Mouse (Mus musculus) embryo, embryonic 10 days (tissue): ENCODE measurements around the gene Magi2.

ENCODE experiments used
- DNase-seq: peaks from one replicate; pipeline ENCODE4 v3.0.0-alpha.2; 2015; ENCODE audit warnings: low spot score

Gene Magi2

DNA sequence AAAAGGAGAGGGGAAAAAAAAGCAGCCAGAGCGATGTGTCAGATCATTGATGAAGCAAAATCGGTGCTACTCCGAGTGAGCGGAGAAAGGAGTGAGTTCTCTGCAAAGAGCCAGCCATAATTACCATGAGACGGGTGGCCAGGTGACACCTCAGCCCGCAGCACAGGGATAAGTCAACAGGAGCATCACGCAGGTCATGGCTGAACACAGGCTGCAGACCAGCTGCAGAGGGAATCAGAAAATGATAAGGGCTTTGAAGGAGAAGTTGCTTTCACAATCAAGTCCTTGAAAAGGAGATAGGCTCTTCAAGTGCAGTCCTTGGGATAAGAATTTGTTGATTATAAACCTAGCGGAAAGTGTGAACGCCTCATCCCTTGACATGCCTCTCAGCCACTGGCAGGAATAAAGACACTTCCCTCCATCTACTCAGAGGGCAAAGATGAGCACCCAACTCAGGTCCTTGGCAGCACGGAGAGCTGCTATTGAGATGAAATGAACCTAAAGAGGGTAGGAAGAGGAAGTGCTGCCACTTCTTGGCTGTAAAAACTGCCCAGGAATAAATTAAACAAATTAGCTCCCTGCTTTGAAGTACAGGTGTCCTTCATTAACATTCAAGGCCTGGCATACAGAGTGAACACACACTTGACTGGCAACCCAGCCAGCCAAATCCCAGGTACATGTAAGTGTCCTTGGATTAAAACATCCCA, 1428.1 kb downstream of the Magi2 start:
- DNase-seq, result no peak

DNA sequence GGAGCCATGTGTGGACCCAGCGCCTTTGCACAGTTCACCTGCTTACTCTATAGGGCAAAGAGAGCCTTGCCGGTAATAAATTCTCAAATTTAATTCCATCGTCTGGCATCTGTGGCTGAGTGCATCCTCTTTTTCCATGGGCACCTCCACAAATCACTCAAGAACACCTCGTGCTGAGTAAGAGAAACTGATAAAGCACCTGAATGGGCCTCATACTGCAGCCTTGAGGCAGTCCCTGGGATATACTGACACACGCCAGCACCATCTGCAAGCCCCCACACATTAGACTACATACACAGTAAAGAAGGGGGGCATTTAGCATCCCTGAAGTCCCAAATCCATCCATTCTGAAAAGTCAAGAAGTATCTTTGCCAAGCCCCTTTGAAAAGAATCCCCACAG, 1430.2 kb downstream of the Magi2 start:
- DNase-seq, result no peak

DNA sequence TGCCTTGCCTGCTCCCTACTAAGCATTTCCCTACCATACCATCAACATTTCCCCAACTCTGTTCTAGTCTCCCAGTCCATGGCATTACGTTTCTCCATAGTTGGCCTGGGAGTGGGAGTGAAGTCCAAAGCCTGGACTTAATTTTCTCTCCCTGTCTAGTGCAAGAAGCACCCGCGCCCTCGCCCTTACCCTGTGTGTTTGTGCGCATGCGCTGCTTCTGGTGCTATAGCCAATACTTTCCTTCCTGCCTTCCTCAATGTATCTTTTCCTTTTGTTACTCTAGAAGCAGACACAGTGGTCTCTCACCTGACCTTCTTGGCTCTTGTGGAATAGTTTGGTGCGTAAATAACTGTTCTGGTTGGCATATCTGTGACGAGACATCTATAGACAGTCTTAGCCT, 1440.8 kb downstream of the Magi2 start:
- no peak for DNase-seq

DNA sequence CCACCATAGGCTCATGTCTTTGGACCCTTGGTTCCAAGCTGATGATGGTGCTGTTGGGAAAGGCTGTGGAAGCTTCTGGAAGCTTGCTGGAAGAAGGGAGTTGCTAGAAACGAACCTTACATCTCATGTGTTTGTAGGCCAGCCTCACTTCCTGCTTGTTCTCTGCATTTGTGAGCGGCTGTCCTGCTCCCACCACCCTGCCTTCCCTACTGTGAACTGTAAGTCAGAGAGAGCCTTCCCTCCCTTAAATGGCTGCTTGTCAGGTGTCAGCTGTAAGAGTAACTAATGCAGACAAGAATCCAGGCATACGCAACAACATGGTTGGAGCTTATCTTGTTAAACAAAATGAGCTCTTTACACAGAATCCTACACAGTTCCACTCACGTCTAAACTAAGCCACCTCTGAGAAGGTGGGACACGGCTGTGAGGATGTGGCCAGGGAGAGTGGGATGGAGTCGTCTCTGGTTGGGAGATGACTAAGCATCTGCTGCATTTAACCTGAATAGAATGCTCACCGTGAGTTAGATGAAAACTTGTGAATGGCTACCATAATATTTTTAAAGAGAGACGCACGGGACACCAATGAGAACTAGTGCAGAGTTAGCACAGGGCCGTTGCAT, 1442.0 kb downstream of the Magi2 start:
- DNase-seq, result no peak

DNA sequence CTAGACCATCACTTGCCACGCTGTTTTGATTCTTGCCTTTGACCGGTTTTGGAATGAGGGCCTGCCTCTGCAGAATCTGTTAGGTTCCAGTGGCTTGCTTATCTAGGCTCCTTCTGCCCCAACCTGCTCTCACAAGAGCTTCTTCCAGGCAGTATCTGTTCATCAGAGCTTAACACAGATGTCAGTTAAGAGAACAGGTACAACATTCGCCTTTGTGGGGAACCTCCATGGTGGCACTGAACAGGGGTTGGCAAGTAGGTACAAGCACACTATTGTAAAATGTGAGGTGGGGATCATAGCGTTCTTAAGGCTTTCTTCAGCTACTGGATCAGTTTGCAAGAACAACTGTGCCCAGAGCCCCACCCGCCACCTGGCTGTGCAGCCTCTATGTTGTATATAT, 1442.6 kb downstream of the Magi2 start:
- no peak for DNase-seq

DNA sequence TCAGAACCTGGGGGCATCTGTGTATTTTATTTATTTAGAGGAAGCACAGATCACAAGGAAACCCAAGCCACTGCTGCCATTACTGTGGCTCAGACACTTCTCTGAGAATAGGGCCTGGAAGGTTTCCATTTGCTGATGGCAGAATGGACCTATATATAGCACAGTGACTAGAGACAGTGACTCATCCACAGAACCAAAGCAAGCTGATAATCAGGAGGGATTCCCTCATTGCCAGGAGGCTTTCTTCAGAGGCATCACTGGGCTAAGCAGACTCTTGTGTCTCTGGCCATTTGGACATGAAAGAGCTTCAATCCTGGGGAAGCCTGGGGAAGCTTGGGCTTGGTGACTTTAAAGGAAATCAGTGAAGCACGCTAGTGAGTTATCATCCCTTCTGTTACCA, 1445.0 kb downstream of the Magi2 start:
- DNase-seq, result no peak

DNA sequence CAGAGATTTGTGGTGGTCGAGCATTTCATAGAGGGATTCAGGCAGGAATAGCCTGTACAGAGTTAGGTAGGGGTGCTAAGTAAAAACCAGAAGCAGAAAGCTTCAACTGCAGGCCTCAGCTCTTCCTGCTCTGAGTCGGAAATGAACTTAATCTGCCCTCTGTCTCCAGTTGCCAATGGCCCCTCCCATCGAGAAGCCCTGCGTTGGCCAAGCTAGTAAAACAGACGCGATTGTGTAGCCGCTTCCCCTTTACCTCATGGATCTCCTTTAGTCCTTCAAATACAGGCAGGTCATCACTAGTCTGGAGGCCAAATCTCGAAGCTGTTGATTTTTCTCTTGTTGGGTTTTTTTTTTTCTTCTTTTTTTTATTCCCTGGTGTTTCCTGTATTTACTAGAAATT, 1447.7 kb downstream of the Magi2 start:
- DNase-seq, result no peak

DNA sequence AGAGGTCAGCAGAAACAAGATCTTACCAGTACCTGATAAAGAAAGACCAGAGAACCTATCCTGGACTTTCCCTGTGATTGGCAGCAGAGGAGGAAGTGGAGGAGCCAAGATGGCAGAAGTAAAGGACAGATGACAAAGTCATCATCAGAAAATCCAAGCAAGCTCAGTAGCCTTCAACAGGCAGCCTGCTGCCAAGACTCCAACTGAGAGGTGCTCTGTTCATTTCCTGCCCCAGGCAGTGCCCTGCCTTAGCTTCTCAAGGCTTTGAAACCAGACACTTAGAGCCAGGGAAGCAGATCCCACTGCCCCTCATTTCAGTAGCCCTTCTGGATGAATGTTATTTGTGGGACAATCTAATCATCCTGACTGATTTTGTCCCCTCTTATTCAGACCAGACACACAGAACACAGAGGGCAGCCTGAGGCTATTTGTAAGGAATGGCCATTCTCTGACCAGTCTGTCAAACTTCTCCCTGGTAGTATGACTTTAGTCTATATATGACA, 1448.4 kb downstream of the Magi2 start:
- no peak for DNase-seq

DNA sequence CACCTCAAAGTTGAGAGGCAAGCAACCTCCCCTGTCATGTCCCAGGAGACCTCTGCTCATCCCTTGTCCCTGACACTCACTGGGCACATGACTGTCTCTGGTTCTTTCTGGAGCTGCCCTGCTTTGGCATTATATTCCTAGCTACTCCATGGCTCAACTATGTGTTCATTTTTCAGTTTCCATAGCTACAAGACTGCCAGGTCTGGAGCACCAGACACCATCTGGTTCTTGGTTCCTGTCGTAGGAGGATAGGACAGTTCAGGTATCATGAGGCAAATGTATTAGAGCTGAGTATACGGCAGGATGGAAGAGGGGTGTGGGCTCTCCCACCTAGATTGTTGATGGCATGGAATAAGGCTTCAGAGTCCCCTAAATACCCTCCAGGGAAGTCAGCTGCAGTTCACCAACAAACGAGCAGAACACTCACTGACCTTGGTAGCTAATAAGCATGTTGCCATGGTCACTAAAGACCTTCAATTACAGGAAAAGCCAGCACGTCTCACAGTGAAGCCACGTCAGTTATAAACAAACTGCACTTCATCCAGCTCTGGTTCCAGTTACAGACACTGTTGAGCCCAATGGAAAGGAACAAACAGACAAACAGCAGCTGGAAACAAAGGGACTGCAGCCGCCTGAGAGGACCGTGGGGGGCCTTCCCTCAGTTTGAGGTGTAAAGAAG, 1449.5 kb downstream of the Magi2 start:
- peak; percentile 74 for DNase-seq

DNA sequence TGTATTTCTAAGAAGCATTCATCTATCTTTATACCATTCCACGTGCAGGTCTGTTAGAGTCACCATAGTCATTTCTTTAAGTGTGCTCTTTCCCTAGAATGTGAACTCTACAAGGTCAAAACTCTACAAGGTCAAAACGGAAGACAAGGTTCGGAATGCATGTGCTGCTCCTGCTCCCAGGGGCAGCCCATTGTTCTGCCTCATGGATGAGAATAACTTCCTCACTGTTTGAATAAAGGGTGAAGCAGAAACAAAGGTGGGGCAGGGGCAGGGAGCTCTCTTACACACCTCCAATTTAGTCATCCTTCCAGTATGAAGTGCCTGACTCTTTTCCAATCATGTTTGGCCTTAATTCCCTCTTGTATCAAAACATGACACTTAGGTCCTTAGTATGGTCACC, 1450.4 kb downstream of the Magi2 start:
- no peak for DNase-seq

DNA sequence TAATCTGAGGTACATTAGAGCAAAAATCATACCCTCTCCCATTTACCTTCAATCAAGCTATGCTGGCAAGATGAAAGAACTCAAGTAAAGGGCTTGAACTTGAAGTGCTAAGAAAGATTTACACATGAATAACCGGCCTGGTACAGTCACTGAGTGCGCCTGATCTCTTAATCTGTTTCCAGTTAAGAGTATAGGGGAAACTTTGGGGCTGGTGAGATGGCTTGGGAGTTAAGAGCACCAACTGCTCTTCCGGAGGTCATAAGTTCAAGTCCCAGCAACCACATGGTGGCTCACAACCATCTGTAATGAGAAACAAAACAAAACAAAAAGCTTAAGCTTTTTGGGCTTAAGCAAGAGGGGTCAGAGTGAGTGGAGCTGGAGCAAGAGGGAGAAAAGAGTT, 1451.7 kb downstream of the Magi2 start:
- no peak for DNase-seq

DNA sequence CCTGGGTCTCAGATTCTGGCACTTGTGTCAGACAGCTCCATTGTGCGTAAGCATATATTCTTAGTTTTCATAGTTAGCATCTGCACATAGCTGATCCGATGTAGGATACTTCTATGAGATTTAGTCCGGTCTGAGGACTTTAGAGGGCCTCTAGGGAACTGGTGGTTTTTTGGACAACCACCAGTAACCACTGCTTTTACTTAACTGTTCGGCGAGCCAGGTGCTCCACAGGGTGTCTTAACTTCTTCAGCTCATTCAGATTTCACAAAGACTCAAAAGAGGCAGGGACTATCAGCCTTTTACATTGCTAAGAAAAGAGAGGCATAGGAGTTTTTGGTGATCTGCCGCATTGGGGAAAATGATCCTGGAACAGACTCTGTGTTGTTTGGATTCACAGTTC, 1453.1 kb downstream of the Magi2 start:
- no peak for DNase-seq

DNA sequence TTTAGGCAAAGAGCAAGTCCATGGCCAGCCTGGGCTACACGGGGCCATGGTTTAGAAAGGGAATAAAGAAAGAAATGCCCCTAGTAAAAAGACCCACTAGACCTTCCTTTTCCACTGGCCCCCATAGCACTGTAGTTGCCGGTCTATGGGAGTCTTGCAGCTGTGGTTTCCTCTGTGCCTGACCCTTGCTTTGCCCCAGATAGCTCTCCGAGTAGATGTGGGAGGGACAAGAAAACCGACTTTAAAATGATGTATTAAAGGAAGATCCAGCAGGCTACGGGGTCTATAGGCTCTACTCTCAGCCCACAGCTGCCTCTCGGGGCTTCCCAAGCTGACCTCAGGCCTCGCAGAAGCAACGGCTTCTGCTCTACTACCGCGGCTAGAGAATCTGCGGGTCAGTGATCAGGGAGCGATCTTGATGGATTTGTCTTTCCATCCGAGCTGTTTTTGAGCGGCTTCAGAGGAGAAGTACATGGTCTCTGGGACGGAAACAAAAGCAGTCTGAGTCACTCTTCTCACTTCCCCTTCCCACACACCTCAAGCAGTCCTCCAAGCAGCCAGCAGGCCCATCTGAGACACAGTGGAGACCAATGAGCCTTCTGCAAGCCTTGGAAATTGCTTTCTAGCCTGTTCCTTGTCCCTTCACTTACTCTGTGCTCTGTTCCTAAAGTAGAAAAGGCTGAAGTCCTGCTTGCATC, 1454.1 kb downstream of the Magi2 start:
- no peak for DNase-seq

DNA sequence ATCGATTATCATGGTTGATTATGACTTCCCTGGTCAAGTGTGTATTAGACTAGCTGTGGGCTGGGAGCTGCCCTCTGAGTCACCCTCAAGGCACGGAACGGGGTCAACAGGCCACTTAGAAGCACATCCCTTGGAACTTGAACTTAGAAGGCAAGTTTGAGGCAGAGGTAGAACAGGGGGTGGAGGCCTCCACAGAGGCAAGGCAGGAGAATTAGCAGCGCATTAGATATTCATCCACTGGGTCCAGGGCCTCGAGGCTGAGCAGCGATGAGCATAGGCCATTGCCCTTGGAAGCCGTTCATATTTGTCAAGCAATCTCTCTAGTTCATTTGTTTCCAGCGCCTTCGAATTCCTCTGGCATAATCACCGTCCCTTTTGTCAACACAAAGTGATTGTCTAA, 1454.8 kb downstream of the Magi2 start:
- no peak for DNase-seq

DNA sequence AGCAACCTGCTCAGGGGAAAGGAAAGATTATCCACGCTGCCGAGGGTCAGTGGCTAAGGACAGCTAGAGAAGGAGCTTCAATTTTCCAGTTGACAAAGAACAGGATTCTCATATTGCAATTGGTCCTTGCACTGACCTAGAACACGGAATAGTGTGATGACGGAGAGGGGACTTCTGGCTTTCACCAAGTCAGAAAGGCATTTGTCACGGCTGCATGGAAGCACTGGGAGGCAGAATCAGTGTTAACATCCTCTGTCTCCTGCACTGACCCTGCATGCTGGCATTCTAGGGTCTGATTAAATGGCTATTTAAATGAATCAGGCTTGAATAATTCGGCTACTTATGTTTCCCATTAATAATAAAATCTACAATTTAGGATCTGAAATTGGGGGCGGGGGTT, 1455.4 kb downstream of the Magi2 start:
- no peak for DNase-seq

DNA sequence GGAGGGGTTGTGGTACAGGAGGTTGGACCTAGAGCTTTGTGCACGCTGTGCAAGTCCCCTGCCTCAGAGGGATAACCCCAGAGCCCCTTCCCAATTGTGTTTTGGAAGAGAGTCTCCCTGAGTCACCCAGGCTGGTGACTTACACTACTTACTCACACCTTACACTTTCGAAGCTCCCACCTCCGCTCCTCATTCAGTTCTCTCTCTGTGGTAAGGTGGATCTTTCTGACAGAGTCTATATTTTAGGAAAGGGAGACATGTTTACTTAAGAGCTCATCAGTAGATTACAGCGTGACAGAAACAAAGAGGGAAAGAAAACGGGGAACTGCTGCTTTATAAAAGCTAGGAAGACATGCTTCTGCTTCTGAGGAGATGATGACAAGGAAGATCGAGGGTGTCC, 1457.3 kb downstream of the Magi2 start:
- DNase-seq, result no peak

DNA sequence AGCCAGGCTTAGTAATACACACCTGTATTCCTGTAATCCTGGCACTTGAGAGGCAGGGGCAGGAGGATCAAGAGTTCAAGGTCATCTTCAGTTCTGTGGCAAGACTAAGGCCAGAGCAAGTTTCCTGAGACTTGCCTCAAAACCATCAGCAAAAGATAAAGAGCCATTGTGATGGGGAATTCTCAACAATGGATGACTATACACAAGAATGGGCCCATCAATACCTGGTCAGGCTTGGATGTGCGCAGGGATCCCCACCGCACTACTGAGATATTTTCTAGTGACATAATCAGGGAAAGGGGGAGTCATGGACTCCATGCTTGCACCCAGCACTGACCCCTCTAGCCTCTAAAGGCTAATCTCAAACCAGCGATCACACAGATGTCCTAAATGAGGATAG, 1465.4 kb downstream of the Magi2 start:
- no peak for DNase-seq

DNA sequence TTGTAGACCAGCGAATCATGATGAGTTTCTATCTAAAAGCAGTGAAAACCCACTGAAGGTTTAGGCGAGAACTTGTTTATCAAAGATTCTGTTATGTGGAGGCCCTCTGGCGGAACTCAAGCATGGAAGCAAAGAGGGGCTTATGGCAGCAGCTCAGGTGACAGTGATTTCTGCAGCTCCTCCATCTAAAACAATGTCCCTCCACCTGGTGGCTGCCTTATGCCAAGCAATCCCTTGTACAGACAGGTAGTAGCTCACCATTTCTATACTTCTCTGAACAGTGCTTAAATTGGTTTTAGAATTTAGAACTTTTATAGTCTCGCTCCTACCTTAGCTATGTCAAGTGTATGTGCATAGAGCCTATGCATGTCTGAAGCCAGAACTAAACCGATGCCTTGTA, 1472.3 kb downstream of the Magi2 start:
- DNase-seq, result no peak

DNA sequence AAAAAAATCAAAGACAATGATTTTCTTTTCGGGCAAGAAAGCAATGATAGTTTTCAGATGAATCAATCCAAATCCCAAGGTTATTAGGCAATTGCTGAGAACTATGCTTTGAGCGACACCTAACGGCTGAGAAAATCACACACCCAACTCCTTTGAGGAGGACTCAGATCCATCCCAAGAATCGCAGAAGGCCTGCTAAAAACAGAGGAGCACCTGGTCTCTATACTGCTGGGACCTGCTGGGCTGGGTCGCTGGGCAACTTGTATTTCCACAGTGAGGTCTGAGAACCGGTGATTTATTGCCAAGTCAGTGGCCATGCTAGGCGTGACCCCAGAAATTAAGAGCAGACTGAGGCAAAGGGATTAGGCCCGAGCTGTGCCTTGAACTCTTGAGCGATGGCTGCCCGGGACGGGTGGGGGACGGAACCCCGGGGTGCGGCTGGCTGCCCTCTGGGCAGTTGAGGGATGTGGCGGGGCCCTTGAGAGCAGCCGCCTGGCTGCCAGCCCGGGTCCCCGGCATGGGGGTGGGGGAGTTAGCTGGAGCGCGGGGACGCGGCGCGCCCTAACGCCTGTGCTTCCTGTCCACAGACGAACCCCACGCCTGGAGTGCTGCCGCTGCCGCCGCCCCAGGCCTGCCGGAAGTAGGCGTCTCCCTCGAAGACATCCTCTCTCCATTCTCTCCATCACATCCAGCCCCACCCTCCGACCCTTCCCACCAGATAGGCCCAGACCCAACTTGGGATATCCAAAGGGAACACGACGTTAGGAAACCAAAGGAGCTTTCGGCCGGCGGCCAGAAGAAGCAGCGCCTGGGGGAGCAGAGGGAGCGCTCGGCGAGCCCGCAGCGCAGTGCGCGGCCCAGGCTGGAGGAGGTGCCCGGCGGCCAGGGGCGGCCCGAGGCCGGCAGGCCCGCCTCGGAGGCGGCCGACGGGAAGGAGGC, 1474.9 kb downstream of the Magi2 start:
- peak; percentile 92 for DNase-seq

DNA sequence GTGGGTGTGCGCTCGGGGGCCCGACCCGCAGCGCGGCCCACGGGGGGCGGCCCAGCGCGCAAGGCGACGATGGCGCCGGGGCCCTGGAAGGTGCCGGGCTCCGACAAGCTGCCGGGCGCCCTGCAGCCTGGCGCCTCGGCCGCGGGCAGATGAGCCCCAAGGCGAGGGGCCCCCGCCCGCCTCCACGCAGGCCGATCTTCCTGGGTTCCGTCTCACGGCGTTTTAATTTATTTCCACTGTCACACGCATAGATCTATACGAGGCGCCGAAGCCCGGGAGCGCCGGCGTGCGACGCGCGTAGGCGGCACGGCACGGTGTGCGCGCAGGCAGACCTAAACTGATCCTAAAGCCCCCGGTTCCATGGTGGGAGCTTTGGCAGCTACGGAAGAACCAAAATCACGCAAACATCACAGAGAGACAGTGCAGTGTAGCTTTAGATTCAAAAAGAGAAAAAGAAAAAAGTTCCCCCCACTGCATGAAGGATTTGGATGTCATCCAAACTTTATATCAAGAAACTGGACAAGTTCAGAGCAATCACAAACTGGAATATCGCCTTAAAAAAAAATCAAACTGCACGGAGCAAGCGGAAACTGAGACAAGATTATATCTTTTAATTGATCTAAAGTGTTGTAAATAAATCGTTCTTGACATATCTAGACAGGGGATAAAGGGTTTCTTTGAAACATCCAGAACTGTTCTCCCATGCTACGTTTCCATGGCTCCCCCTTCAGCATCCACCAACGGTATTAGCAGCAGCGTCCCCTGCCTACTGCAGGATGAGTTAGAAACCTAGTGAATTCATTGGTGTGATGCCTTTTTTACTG, 1475.9 kb downstream of the Magi2 start:
- peak; percentile 78 for DNase-seq

DNA sequence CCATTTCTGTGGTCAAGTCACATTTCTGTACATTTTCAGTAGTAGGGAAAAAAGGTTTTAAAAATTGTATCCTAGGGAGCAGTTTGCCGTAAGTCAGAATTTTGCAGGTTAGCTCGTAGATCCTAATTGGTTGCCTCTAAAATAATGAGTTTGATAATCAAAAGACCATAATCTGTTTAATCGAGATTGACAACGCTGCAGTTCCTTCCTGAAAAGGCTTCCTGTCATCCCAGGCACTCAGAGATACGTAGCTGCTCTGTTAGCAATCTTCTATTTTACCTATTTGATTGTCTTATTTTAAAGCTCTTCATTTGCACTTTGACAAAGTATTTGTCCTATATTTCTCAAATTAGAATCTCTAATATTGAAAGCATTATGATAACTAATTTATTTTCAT, 1476.5 kb downstream of the Magi2 start:
- no peak for DNase-seq
